Mouse (Mus musculus): ENCODE measurements around the gene Srsy. TPM values are rescaled to one million over a fixed set of nuclear protein-coding genes. Genes with fewer than 3 reads are reported as not detected.
"Not testable (repeated sequence)": the region's sequence is repeated elsewhere in the genome, so short reads cannot be mapped to it uniquely, and the experiment has no call there.

The Srsy gene
- not detected in 2 replicates for polyA plus RNA-seq (2014; fragmentation: Nextera tagmentation; extraction: Ambion mirVana)

- H3K4me1 ChIP-seq (ENCODE audit: control insufficient read depth, insufficient read depth, low read length); H3K9ac ChIP-seq (ENCODE audit: low read length); H3K27me3 ChIP-seq (ENCODE audit: control insufficient read depth, insufficient read depth, low read length); H3K36me3 ChIP-seq (ENCODE audit: control insufficient read depth, insufficient read depth, low read length); H3K4me3 ChIP-seq (ENCODE audit: low read depth, low read length); DNase-seq (ENCODE audit: low spot score); H3K9me3 ChIP-seq (ENCODE audit: control insufficient read depth, low read length); ATAC-seq (ENCODE audit: insufficient read depth, low FRiP score, low TSS enrichment); H3K4me2 ChIP-seq (ENCODE audit: low read depth); H3K27ac ChIP-seq (ENCODE audit: low read depth, low read length): not testable (repeated sequence)
- WGBS: no CpG with 5 or more reads among the region's 1 CpGs
Measured at GRCm38 (mm10) chrY:17937230-17937629, at the start of gene Srsy. Gene Srsy, minus strand, starts transcription at chrY:17937330.

Other genes starting within 250 kb of the Srsy start
- gene Gm21904, start 91.1 kb downstream of the Srsy start, polyA plus RNA-seq (2014; fragmentation: Nextera tagmentation; extraction: Ambion mirVana): not detected in 2 replicates
- not detected in 2 replicates for gene Gm20772, start 62.6 kb downstream of the Srsy start, polyA plus RNA-seq (2014; fragmentation: Nextera tagmentation; extraction: Ambion mirVana)
- not detected in 2 replicates for gene Gm20831, start 62.6 kb downstream of the Srsy start, polyA plus RNA-seq (2014; fragmentation: Nextera tagmentation; extraction: Ambion mirVana)
- not detected in 2 replicates for gene Gm21764, start 124.5 kb upstream of the Srsy start, polyA plus RNA-seq (2014; fragmentation: Nextera tagmentation; extraction: Ambion mirVana)
- gene Ssty1, start 151.8 kb upstream of the Srsy start, polyA plus RNA-seq (2014; fragmentation: Nextera tagmentation; extraction: Ambion mirVana): not detected in 2 replicates